Mouse (Mus musculus) ES-E14 (cell line): Measurements from ENCODE around the gene Gnai3.

Source experiments
- CHD2 ChIP-seq: IDR thresholded peaks from 2 replicates; pipeline ENCODE4 v1.6.1; 2014; ENCODE audit warnings: mild to moderate bottlenecking, low read depth, low read length, inconsistent platforms
- HCFC1 ChIP-seq: IDR thresholded peaks from 2 replicates; pipeline ENCODE4 v1.6.1; 2012; ENCODE audit warnings: low read length, inconsistent platforms, borderline replicate concordance; ENCODE audit not compliant: insufficient read depth

DNA sequence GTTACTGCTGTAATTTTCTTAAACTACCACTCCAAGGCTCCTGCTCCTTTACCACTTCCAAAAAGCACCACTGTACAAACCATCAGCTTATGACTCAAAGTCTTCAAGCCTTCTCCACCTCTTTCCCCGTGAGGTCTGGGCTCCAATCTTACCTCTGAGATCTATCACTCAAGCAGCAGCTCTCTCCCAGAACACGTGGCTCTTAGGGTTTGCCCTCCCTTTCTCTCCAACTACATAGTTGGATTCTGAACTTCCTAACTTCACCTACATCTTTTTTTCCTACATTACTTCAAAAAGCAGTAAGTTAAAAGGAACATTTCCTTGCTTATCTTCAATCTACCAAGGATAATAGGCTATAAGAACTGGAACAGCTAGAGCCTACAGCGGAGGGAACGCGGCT is 17.4 kb downstream of the Gnai3 start:
- TF ChIP-seq HCFC1 (no peak), CHD2 (no peak)
